28 mouse cellular contexts compared by ENCODE assay signal in the genomic region with DNA sequence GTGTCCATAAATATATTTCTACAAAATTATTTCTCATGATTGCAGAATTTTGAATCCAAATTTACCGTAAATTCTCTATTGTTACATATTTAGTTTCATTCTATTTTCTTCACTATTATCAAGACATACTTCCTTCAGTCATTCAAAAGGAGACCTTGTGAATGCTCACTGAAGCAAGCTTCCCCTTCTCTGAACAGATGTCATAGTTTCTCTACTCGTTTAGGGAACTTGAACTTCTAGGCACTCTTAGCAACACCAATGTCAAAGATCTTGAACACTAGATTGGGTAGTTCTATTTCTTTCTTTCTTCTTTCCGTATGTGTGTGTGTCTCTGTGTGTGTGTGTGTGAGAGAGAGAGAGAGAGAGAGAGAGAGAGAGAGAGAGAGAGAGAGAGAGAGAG. TPM values are rescaled to one million over a fixed set of nuclear protein-coding genes. Genes with fewer than 3 reads are reported as not detected.
DNase-seq lines count a peak whose midpoint lies in the region; ATAC-seq lines count a peak whose summit lies in the region.
"Had no signal": no experiment of that assay in that cellular context is flagged by ENCODE, and none has a peak within 500 bp of the region (broad histone marks: within the 10 kb centered on the region; RNA-seq: fewer than 3 reads in every experiment).

No protein-coding gene starts in this region.

- no peak overlapping the region for H3K27ac ChIP-seq in forebrain, embryonic 15.5 days (replicated peaks)
- H3K27ac ChIP-seq: embryonic facial prominence, embryonic 12.5 days; embryonic facial prominence, embryonic 15.5 days; heart, embryonic 15.5 days; hindbrain, embryonic 12.5 days; hindbrain, embryonic 15.5 days; intestine, embryonic 15.5 days had no signal

- ATAC-seq in common myeloid progenitor, adult 5-6 weeks (replicated peaks; ENCODE audit: low read depth, poor library complexity, severe bottlenecking) = peak; percentile 74; the same call in 1 of the 2 replicates
- no peak for ATAC-seq in forebrain, embryonic 15.5 days (replicated peaks)
- ATAC-seq: forebrain, embryonic 14.5 days; intestine, embryonic 15.5 days; Patski had no signal

- peak; percentile 12 to 42 for DNase-seq in spleen, postnatal 36 days (ENCODE audit: low spot score in 2 of 2)
- no peak for DNase-seq in spleen, adult 18-20 months
- DNase-seq in splenic B cell, adult 2 months (ENCODE audit: low read depth, low spot score) = peak; percentile 67
- no peak for DNase-seq in thymus, postnatal 10 days (ENCODE audit: low spot score in 2 of 2)
- DNase-seq: adrenal gland, postnatal 10 days; adrenal gland, postnatal 36 days; cerebellum, adult 18-20 months; cerebellum, adult 9-10 months; cerebellum, postnatal 14 days; gastrocnemius, postnatal 25 days; heart, adult 18-20 months; heart, postnatal 14 days had no signal

- no peak overlapping the region for H3K4me2 ChIP-seq in forebrain, embryonic 15.5 days (replicated peaks)
- H3K4me2 ChIP-seq: embryonic facial prominence, embryonic 12.5 days; embryonic facial prominence, embryonic 15.5 days; heart, embryonic 12.5 days; heart, embryonic 15.5 days; hindbrain, embryonic 12.5 days; hindbrain, embryonic 15.5 days; intestine, embryonic 15.5 days had no signal

- 82% methylated on average over 3 of the region's 3 CpGs for WGBS in forebrain, embryonic 15.5 days

- H3K9ac ChIP-seq in forebrain, embryonic 15.5 days (replicated peaks) = no peak overlapping the region
- H3K9ac ChIP-seq: embryonic facial prominence, embryonic 12.5 days; embryonic facial prominence, embryonic 15.5 days; heart, embryonic 12.5 days; heart, embryonic 15.5 days; hindbrain, embryonic 12.5 days; hindbrain, embryonic 15.5 days; intestine, embryonic 15.5 days had no signal

- H3K9me3 ChIP-seq in forebrain, embryonic 15.5 days = no peaks in the 10 kb centered on the region
- H3K9me3 ChIP-seq: embryonic facial prominence, embryonic 12.5 days; embryonic facial prominence, embryonic 15.5 days; heart, embryonic 12.5 days; heart, embryonic 15.5 days; hindbrain, embryonic 12.5 days; hindbrain, embryonic 15.5 days; intestine, embryonic 15.5 days had no signal

- H3K4me1 ChIP-seq in forebrain, embryonic 15.5 days = no peaks in the 10 kb centered on the region
- H3K4me1 ChIP-seq: embryonic facial prominence, embryonic 12.5 days; embryonic facial prominence, embryonic 15.5 days; heart, embryonic 12.5 days; heart, embryonic 15.5 days; hindbrain, embryonic 12.5 days; hindbrain, embryonic 15.5 days; intestine, embryonic 15.5 days had no signal

- no peak overlapping the region for H3K4me3 ChIP-seq in forebrain, embryonic 15.5 days
- H3K4me3 ChIP-seq: embryonic facial prominence, embryonic 12.5 days; embryonic facial prominence, embryonic 15.5 days; heart, embryonic 12.5 days; heart, embryonic 15.5 days; hindbrain, embryonic 12.5 days; hindbrain, embryonic 15.5 days; intestine, embryonic 15.5 days had no signal

- H3K36me3 ChIP-seq in splenic B cell, adult 2 months (ENCODE audit: control insufficient read depth, insufficient read depth, low read length, poor library complexity, severe bottlenecking) = no peaks in the 10 kb centered on the region
- no peaks in the 10 kb centered on the region for H3K36me3 ChIP-seq in forebrain, embryonic 15.5 days
- H3K36me3 ChIP-seq: embryonic facial prominence, embryonic 12.5 days; embryonic facial prominence, embryonic 15.5 days; heart, embryonic 12.5 days; heart, embryonic 15.5 days; hindbrain, embryonic 12.5 days; hindbrain, embryonic 15.5 days; intestine, embryonic 15.5 days had no signal

- H3K27me3 ChIP-seq in splenic B cell, adult 2 months (ENCODE audit: control insufficient read depth, insufficient read depth, low read length, poor library complexity, severe bottlenecking) = no peaks in the 10 kb centered on the region
- no peaks in the 10 kb centered on the region for H3K27me3 ChIP-seq in forebrain, embryonic 15.5 days
- H3K27me3 ChIP-seq: embryonic facial prominence, embryonic 12.5 days; embryonic facial prominence, embryonic 15.5 days; heart, embryonic 12.5 days; heart, embryonic 15.5 days; hindbrain, embryonic 12.5 days; hindbrain, embryonic 15.5 days; intestine, embryonic 15.5 days had no signal

RNA-seq across cellular contexts. Expression of gene Aox2, which starts 33.6 kb away (rescaled TPM):
- 0.09 TPM in 1 of 2 replicates, not detected in the other for total RNA-seq in common myeloid progenitor, adult 5-6 weeks (2017)
- not detected in 2 replicates for polyA plus RNA-seq in forebrain, embryonic 15.5 days (2015; fragmentation: Nextera tagmentation; extraction: Ambion mirVana)
- total RNA-seq: gastrocnemius, postnatal 25 days; hematopoietic stem cell, adult 5-6 weeks had no signal
- polyA plus RNA-seq: forebrain, embryonic 11.5 days; forebrain, embryonic 14.5 days; gonadal fat pad, adult 2 months; heart, embryonic 12.5 days; heart, embryonic 15.5 days had no signal

RNA-seq across cellular contexts. Expression of gene Aox4, which starts 34.3 kb away (rescaled TPM):
- 0.10 and 0.27 TPM in 2 replicates for total RNA-seq in common myeloid progenitor, adult 5-6 weeks (2017)
- polyA plus RNA-seq in forebrain, embryonic 15.5 days (2015; fragmentation: Nextera tagmentation; extraction: Ambion mirVana) = 1.1 and 1.3 TPM in 2 replicates
- total RNA-seq: adrenal gland, adult 18-20 months; gastrocnemius, adult 8-10 months; gastrocnemius, postnatal 25 days; heart, adult 18-20 months; heart, postnatal 14 days had no signal
- polyA plus RNA-seq: gonadal fat pad, adult 2 months; Patski had no signal

Comparison
In these comparisons a context has a peak if more than half of its experiments do, and no peak if none do; other contexts are left out.
1. DNase-seq: peak in spleen, postnatal 36 days (2 of 2) and splenic B cell, adult 2 months (single experiment); none in spleen, adult 18-20 months (0 of 2) and thymus, postnatal 10 days (0 of 2).